Mouse (Mus musculus): ENCODE measurements around the gene Glipr2. TPM values are rescaled to one million over a fixed set of nuclear protein-coding genes. Genes with fewer than 3 reads are reported as not detected.

Glipr2 gene
- polyA plus RNA-seq, 1 experiment = 3.2 TPM

- Histone ChIP-seq H3K27ac (ENCODE audit: insufficient read depth, low read length) (no peak overlapping the region), H3K4me1 (ENCODE audit: control insufficient read depth, insufficient read depth, low read length) (peaks cover 4% of the 10 kb centered on the region; the same call in 1 of the 2 replicates), H3K4me3 (ENCODE audit: insufficient read depth, low read length) (no peak overlapping the region)
- TF ChIP-seq CTCF (IDR thresholded peaks at IDR 0.05; ENCODE audit: extremely low read depth, insufficient read depth, low read length) (no peak), POLR2A (IDR thresholded peaks at IDR 0.05; ENCODE audit: extremely low read depth, insufficient read depth, low read length) (no peak)
Observed at GRCm38 (mm10) chr4:43969373-43969772, 12.2 kb downstream of the Glipr2 start.

GRCm38 (mm10) chr4:43970393-43971330, 13.5 kb downstream of the Glipr2 start:
- Histone ChIP-seq H3K4me1 (ENCODE audit: control insufficient read depth, insufficient read depth, low read length) (peaks cover 4% of the 10 kb centered on the region; the same call in 1 of the 2 replicates), H3K27ac (ENCODE audit: insufficient read depth, low read length) (no peak overlapping the region), H3K4me3 (ENCODE audit: insufficient read depth, low read length) (no peak overlapping the region)
- TF ChIP-seq POLR2A (IDR thresholded peaks at IDR 0.05; ENCODE audit: extremely low read depth, insufficient read depth, low read length) (no peak), CTCF (IDR thresholded peaks at IDR 0.05; ENCODE audit: extremely low read depth, insufficient read depth, low read length) (no peak)

- peaks cover 4% of the 10 kb centered on the region; the same call in 1 of the 2 replicates for H3K4me1 ChIP-seq (ENCODE audit: control insufficient read depth, insufficient read depth, low read length)
- no peak overlapping the region for H3K27ac ChIP-seq (ENCODE audit: insufficient read depth, low read length)
- TF ChIP-seq POLR2A (IDR thresholded peaks at IDR 0.05; ENCODE audit: extremely low read depth, insufficient read depth, low read length) (no peak), CTCF (IDR thresholded peaks at IDR 0.05; ENCODE audit: extremely low read depth, insufficient read depth, low read length) (no peak)
- no peak overlapping the region for H3K4me3 ChIP-seq (ENCODE audit: insufficient read depth, low read length)
Observed at GRCm38 (mm10) chr4:43971541-43972136, 14.4 kb downstream of the Glipr2 start.

GRCm38 (mm10) chr4:43972137-43972591, 15.0 kb downstream of the Glipr2 start:
- Histone ChIP-seq H3K4me3 (ENCODE audit: insufficient read depth, low read length) (no peak overlapping the region), H3K4me1 (ENCODE audit: control insufficient read depth, insufficient read depth, low read length) (peaks cover 4% of the 10 kb centered on the region; the same call in 1 of the 2 replicates), H3K27ac (ENCODE audit: insufficient read depth, low read length) (no peak overlapping the region)
- TF ChIP-seq CTCF (IDR thresholded peaks at IDR 0.05; ENCODE audit: extremely low read depth, insufficient read depth, low read length) (no peak), POLR2A (IDR thresholded peaks at IDR 0.05; ENCODE audit: extremely low read depth, insufficient read depth, low read length) (no peak)

GRCm38 (mm10) chr4:43973526-43973981, 16.4 kb downstream of the Glipr2 start:
- Histone ChIP-seq H3K27ac (ENCODE audit: insufficient read depth, low read length) (peak overlapping the region; percentile 2; the same call in 1 of the 2 replicates), H3K4me3 (ENCODE audit: insufficient read depth, low read length) (no peak overlapping the region), H3K4me1 (ENCODE audit: control insufficient read depth, insufficient read depth, low read length) (peaks cover 4% of the 10 kb centered on the region; the same call in 1 of the 2 replicates)
- no peak for TF ChIP-seq POLR2A (IDR thresholded peaks at IDR 0.05; ENCODE audit: extremely low read depth, insufficient read depth, low read length)
- TF ChIP-seq CTCF (IDR thresholded peaks at IDR 0.05; ENCODE audit: extremely low read depth, insufficient read depth, low read length) = no peak

GRCm38 (mm10) chr4:43974914-43975616, 17.9 kb downstream of the Glipr2 start:
- no peak for TF ChIP-seq CTCF (IDR thresholded peaks at IDR 0.05; ENCODE audit: extremely low read depth, insufficient read depth, low read length)
- no peak for TF ChIP-seq POLR2A (IDR thresholded peaks at IDR 0.05; ENCODE audit: extremely low read depth, insufficient read depth, low read length)
- no peak overlapping the region for H3K4me3 ChIP-seq (ENCODE audit: insufficient read depth, low read length)
- no peak overlapping the region for H3K27ac ChIP-seq (ENCODE audit: insufficient read depth, low read length)
- peaks cover 4% of the 10 kb centered on the region for H3K4me1 ChIP-seq (ENCODE audit: control insufficient read depth, insufficient read depth, low read length)

- TF ChIP-seq POLR2A (IDR thresholded peaks at IDR 0.05; ENCODE audit: extremely low read depth, insufficient read depth, low read length) (no peak), CTCF (IDR thresholded peaks at IDR 0.05; ENCODE audit: extremely low read depth, insufficient read depth, low read length) (no peak)
- Histone ChIP-seq H3K4me3 (ENCODE audit: insufficient read depth, low read length) (no peak overlapping the region), H3K27ac (ENCODE audit: insufficient read depth, low read length) (no peak overlapping the region), H3K4me1 (ENCODE audit: control insufficient read depth, insufficient read depth, low read length) (peaks cover 4% of the 10 kb centered on the region)
Observed at GRCm38 (mm10) chr4:43976223-43976740, 19.1 kb downstream of the Glipr2 start.

GRCm38 (mm10) chr4:43978521-43979443, 21.6 kb downstream of the Glipr2 start:
- no peak overlapping the region for H3K4me3 ChIP-seq (ENCODE audit: insufficient read depth, low read length)
- no peak overlapping the region for H3K27ac ChIP-seq (ENCODE audit: insufficient read depth, low read length)
- no peaks in the 10 kb centered on the region; the same call in 1 of the 2 replicates for H3K4me1 ChIP-seq (ENCODE audit: control insufficient read depth, insufficient read depth, low read length)
- TF ChIP-seq POLR2A (IDR thresholded peaks at IDR 0.05; ENCODE audit: extremely low read depth, insufficient read depth, low read length) (no peak), CTCF (IDR thresholded peaks at IDR 0.05; ENCODE audit: extremely low read depth, insufficient read depth, low read length) (no peak)

Measured in cortical plate, adult 2 months (tissue).